ENCODE assay signal across 7 mouse cellular contexts in the genomic region with DNA sequence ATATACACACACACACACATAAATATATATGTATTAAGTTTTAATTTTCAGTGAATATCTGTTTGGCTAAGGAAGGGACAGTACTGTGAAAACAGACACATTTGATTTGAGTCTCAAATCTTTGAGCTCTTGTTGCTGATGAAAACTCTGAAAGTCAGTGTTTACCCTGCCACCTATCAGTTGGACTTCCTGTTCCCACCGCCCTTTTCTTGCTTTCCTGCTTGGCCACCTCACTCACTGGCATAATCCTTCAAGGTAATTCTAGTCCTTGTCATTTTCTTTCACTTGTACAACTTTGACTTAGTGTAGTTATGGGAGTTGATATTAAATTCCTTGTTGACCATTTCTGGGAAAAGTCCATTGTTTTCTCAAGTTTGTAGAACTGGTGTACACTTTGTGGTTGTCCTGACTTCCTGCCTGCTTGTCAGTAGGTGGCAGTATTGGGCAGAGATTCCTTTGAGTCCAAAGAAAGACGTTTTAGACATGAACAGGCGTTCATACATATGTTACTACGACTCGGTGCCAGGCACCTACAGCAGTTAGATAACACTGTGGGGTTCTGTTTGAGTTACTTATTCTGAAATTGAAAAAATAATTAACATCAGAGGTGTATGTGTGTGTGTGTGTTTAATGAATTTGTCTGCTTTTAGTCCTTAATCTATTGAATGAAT.
A peak's percentile ranks its signal among the peaks of the same experiment; 100 is the strongest.
DNase-seq lines count a peak whose midpoint lies in the region; ATAC-seq lines count a peak whose summit lies in the region.

No protein-coding gene starts in this region.

- H3K4me2 ChIP-seq in hindbrain, embryonic 12.5 days (replicated peaks) = no peak overlapping the region

- peak; percentile 17 for DNase-seq in CD4-positive helper T cell, adult 2 months (ENCODE audit: low read depth, low spot score)
- DNase-seq in MEL-GATA-1-ER (ENCODE audit: extremely low read depth, low read depth) = peak; percentile 59
- peak; percentile 79 for DNase-seq in embryo, embryonic 10 days (ENCODE audit: low spot score)
- peak; percentile 32 for DNase-seq in layer of hippocampus, adult 9-10 months (ENCODE audit: low spot score)
- peak; percentile 54 for DNase-seq in lung, postnatal 10 days
- DNase-seq in right cerebral cortex, postnatal 14 days = peak; percentile 16

- H3K27me3 ChIP-seq in hindbrain, embryonic 12.5 days = no peaks in the 10 kb centered on the region

- no peaks in the 10 kb centered on the region for H3K4me1 ChIP-seq in hindbrain, embryonic 12.5 days

- no peak overlapping the region for H3K27ac ChIP-seq in hindbrain, embryonic 12.5 days

- 41% methylated on average over 5 of the region's 5 CpGs for WGBS in hindbrain, embryonic 12.5 days

- no peak overlapping the region for H3K9ac ChIP-seq in hindbrain, embryonic 12.5 days

- no peaks in the 10 kb centered on the region for H3K36me3 ChIP-seq in hindbrain, embryonic 12.5 days

- H3K9me3 ChIP-seq in hindbrain, embryonic 12.5 days (replicated peaks) = no peaks in the 10 kb centered on the region

- ATAC-seq in hindbrain, embryonic 12.5 days (ENCODE audit: low FRiP score) = peak; percentile 68; the same call in 1 of the 2 replicates

- H3K4me3 ChIP-seq in hindbrain, embryonic 12.5 days = no peak overlapping the region

Comparison
In these comparisons a context has a peak if more than half of its experiments do, and no peak if none do; other contexts are left out.
1. DNase-seq: peak in every context shown above with its lines; median percentile 79 in embryo, embryonic 10 days; 59 in MEL-GATA-1-ER; 54 in lung, postnatal 10 days; 32 in layer of hippocampus, adult 9-10 months; 17 in CD4-positive helper T cell, adult 2 months; 16 in right cerebral cortex, postnatal 14 days.